Mouse (Mus musculus) cerebellum, postnatal 36 days (tissue): ENCODE measurements around the gene Rpn1.

Experiments used
- DNase-seq, 2 experiments: peaks; one replicate each; pipeline ENCODE4 v3.0.0; 2021 to 2022; ENCODE audit warnings: mixed read lengths in 2 of 2

Gene Rpn1

GRCm38 (mm10) chr6:88084278-88085151, at the start of gene Rpn1:
Rpn1 (plus strand) TSS chr6:88084482.
- peak; percentile 97 to 98 for DNase-seq

- DNase-seq = no peak
Measured at GRCm38 (mm10) chr6:88037471-88038045, 46.7 kb upstream of the Rpn1 start.

GRCm38 (mm10) chr6:88039426-88039825, 44.9 kb upstream of the Rpn1 start:
- DNase-seq = no peak

GRCm38 (mm10) chr6:88041221-88041620, 43.1 kb upstream of the Rpn1 start:
- peak; percentile 32 to 33 for DNase-seq

- DNase-seq = no peak
Measured at GRCm38 (mm10) chr6:88042336-88042735, 41.9 kb upstream of the Rpn1 start.

- DNase-seq = no peak
Measured at GRCm38 (mm10) chr6:88044234-88044576, 40.1 kb upstream of the Rpn1 start.

GRCm38 (mm10) chr6:88044577-88045405, 39.5 kb upstream of the Rpn1 start, which contains the start of gene Rab7:
Rab7 (minus strand) TSS chr6:88045270.
- peak; percentile 93 to 96 for DNase-seq

- no peak for DNase-seq
Measured at GRCm38 (mm10) chr6:88045406-88045766, 38.9 kb upstream of the Rpn1 start.

GRCm38 (mm10) chr6:88047853-88048252, 36.4 kb upstream of the Rpn1 start:
- no peak for DNase-seq

GRCm38 (mm10) chr6:88049008-88049407, 35.3 kb upstream of the Rpn1 start:
- no peak for DNase-seq

- no peak for DNase-seq
Measured at GRCm38 (mm10) chr6:88051206-88051605, 33.1 kb upstream of the Rpn1 start.

GRCm38 (mm10) chr6:88053228-88054080, 30.8 kb upstream of the Rpn1 start:
- DNase-seq = no peak

GRCm38 (mm10) chr6:88054081-88054835, 30.0 kb upstream of the Rpn1 start:
- no peak for DNase-seq

- no peak for DNase-seq
Measured at GRCm38 (mm10) chr6:88055663-88056062, 28.6 kb upstream of the Rpn1 start.

GRCm38 (mm10) chr6:88056866-88057265, 27.4 kb upstream of the Rpn1 start:
- DNase-seq = no peak

- no peak for DNase-seq
Measured at GRCm38 (mm10) chr6:88059903-88060302, 24.4 kb upstream of the Rpn1 start.

GRCm38 (mm10) chr6:88060602-88061001, 23.7 kb upstream of the Rpn1 start:
- DNase-seq = no peak

- DNase-seq = no peak
Measured at GRCm38 (mm10) chr6:88061406-88061805, 22.9 kb upstream of the Rpn1 start.

- DNase-seq = no peak
Measured at GRCm38 (mm10) chr6:88062398-88062797, 21.9 kb upstream of the Rpn1 start.

GRCm38 (mm10) chr6:88064072-88064642, 20.1 kb upstream of the Rpn1 start:
- DNase-seq = no peak

GRCm38 (mm10) chr6:88065116-88065515, 19.2 kb upstream of the Rpn1 start:
- DNase-seq = no peak
